Comparison of ENCODE assay signal across 10 mouse cellular contexts in genomic region chr5:35624751-35625239, GRCm38 (mm10). TPM values are rescaled to one million over a fixed set of nuclear protein-coding genes. Genes with fewer than 3 reads are reported as not detected.
A peak's percentile ranks its signal among the peaks of the same experiment; 100 is the strongest.
DNase-seq lines count a peak whose midpoint lies in the region; ATAC-seq lines count a peak whose summit lies in the region.
"Had no signal": no experiment of that assay in that cellular context is flagged by ENCODE, and none has a peak within 500 bp of the region (broad histone marks: within the 10 kb centered on the region; RNA-seq: fewer than 3 reads in every experiment).

No protein-coding gene starts in this region.

- WGBS in embryonic facial prominence, embryonic 13.5 days = 48% methylated on average over 4 of the region's 4 CpGs
- 75% methylated on average over 4 of the region's 4 CpGs for WGBS in embryonic facial prominence, embryonic 10.5 days
- WGBS in hindbrain, embryonic 16.5 days = 64% methylated on average over 4 of the region's 4 CpGs
- WGBS in midbrain, embryonic 16.5 days = 69% methylated on average over 4 of the region's 4 CpGs

- no peak overlapping the region for H3K9ac ChIP-seq in embryonic facial prominence, embryonic 13.5 days
- no peak overlapping the region for H3K9ac ChIP-seq in hindbrain, embryonic 16.5 days (ENCODE audit: low read depth, low read length)
- H3K9ac ChIP-seq in midbrain, embryonic 16.5 days (ENCODE audit: low read depth, low read length) = no peak overlapping the region
- H3K9ac ChIP-seq: heart, embryonic 15.5 days had no signal

- H3K4me1 ChIP-seq in embryonic facial prominence, embryonic 13.5 days = peaks cover 32% of the 10 kb centered on the region
- H3K4me1 ChIP-seq in embryonic facial prominence, embryonic 10.5 days = peaks cover 20% of the 10 kb centered on the region
- peaks cover 14% of the 10 kb centered on the region for H3K4me1 ChIP-seq in brown adipose tissue, adult 24 weeks (ENCODE audit: control insufficient read depth, insufficient read depth, insufficient read length, low read length)
- no peaks in the 10 kb centered on the region; the same call in 1 of the 2 replicates for H3K4me1 ChIP-seq in hindbrain, embryonic 16.5 days (ENCODE audit: control insufficient read depth, insufficient read depth, low read depth, low read length)
- H3K4me1 ChIP-seq in midbrain, embryonic 16.5 days (ENCODE audit: control insufficient read depth, insufficient read depth, low read length) = no peaks in the 10 kb centered on the region

- intact Hi-C loops in heart, postnatal 25 days (cut with DNase I) = no loop called here

- ATAC-seq in embryonic facial prominence, embryonic 13.5 days (ENCODE audit: insufficient number of reproducible peaks, insufficient read depth, low FRiP score, low TSS enrichment, low read depth) = no peak
- ATAC-seq in hindbrain, embryonic 16.5 days = no peak
- no peak for ATAC-seq in midbrain, embryonic 16.5 days

- no peaks in the 10 kb centered on the region for H3K27me3 ChIP-seq in embryonic facial prominence, embryonic 13.5 days
- no peaks in the 10 kb centered on the region for H3K27me3 ChIP-seq in embryonic facial prominence, embryonic 10.5 days (replicated peaks; ENCODE audit: low read depth, poor library complexity, severe bottlenecking)
- H3K27me3 ChIP-seq in hindbrain, embryonic 16.5 days (replicated peaks; ENCODE audit: control insufficient read depth, insufficient read depth, low read length) = no peaks in the 10 kb centered on the region
- no peaks in the 10 kb centered on the region for H3K27me3 ChIP-seq in midbrain, embryonic 16.5 days (ENCODE audit: control insufficient read depth, insufficient read depth, low read depth, low read length)

- no peak overlapping the region for H3K4me2 ChIP-seq in embryonic facial prominence, embryonic 13.5 days
- no peak overlapping the region for H3K4me2 ChIP-seq in hindbrain, embryonic 16.5 days (ENCODE audit: low read length)
- no peak overlapping the region for H3K4me2 ChIP-seq in midbrain, embryonic 16.5 days (ENCODE audit: low read length)
- H3K4me2 ChIP-seq: heart, embryonic 15.5 days had no signal

- peak overlapping the region; percentile 33; the same call in 1 of the 2 replicates for H3K27ac ChIP-seq in embryonic facial prominence, embryonic 13.5 days
- H3K27ac ChIP-seq in embryonic facial prominence, embryonic 10.5 days (replicated peaks) = no peak overlapping the region
- H3K27ac ChIP-seq in brown adipose tissue, adult 24 weeks (replicated peaks; ENCODE audit: low read depth, low read length) = peak overlapping the region; percentile 39
- H3K27ac ChIP-seq in hindbrain, embryonic 16.5 days (ENCODE audit: low read depth, low read length) = no peak overlapping the region
- H3K27ac ChIP-seq in midbrain, embryonic 16.5 days (ENCODE audit: low read length) = no peak overlapping the region
- H3K27ac ChIP-seq: heart, embryonic 15.5 days had no signal

- H3K4me3 ChIP-seq in embryonic facial prominence, embryonic 13.5 days = no peak overlapping the region
- H3K4me3 ChIP-seq in embryonic facial prominence, embryonic 10.5 days = no peak overlapping the region
- H3K4me3 ChIP-seq in brown adipose tissue, adult 24 weeks (ENCODE audit: insufficient read depth, low read depth, low read length) = no peak overlapping the region
- no peak overlapping the region for H3K4me3 ChIP-seq in hindbrain, embryonic 16.5 days (ENCODE audit: low read length)
- no peak overlapping the region for H3K4me3 ChIP-seq in midbrain, embryonic 16.5 days (ENCODE audit: low read depth, low read length)
- H3K4me3 ChIP-seq: heart, embryonic 15.5 days had no signal

- no peaks in the 10 kb centered on the region for H3K9me3 ChIP-seq in embryonic facial prominence, embryonic 13.5 days
- H3K9me3 ChIP-seq in embryonic facial prominence, embryonic 10.5 days = no peaks in the 10 kb centered on the region
- H3K9me3 ChIP-seq in hindbrain, embryonic 16.5 days (ENCODE audit: control insufficient read depth, low read length) = no peaks in the 10 kb centered on the region
- H3K9me3 ChIP-seq in midbrain, embryonic 16.5 days (replicated peaks; ENCODE audit: control insufficient read depth, low read length, poor library complexity, severe bottlenecking) = no peaks in the 10 kb centered on the region
- H3K9me3 ChIP-seq: heart, embryonic 15.5 days had no signal

- DNase-seq in embryonic facial prominence, embryonic 10.5 days (ENCODE audit: low spot score) = no peak
- peak; percentile 86 for DNase-seq in heart, postnatal 25 days (ENCODE audit: low spot score)
- DNase-seq in ovary, postnatal 14 days (ENCODE audit: low spot score) = peak; percentile 64
- no peak for DNase-seq in cerebellum, adult 8-10 months
- DNase-seq: B cell, adult 2 months had no signal

- no peaks in the 10 kb centered on the region for H3K36me3 ChIP-seq in embryonic facial prominence, embryonic 13.5 days
- no peaks in the 10 kb centered on the region for H3K36me3 ChIP-seq in embryonic facial prominence, embryonic 10.5 days (replicated peaks)
- no peaks in the 10 kb centered on the region for H3K36me3 ChIP-seq in hindbrain, embryonic 16.5 days (ENCODE audit: control insufficient read depth, insufficient read depth, low read length)
- no peaks in the 10 kb centered on the region for H3K36me3 ChIP-seq in midbrain, embryonic 16.5 days (ENCODE audit: control insufficient read depth, insufficient read depth, low read length)
- H3K36me3 ChIP-seq: heart, embryonic 15.5 days had no signal

RNA-seq across cellular contexts. Expression of gene Acox3, which starts 42.0 kb away (rescaled TPM):
- 12.6 and 13.3 TPM in 2 replicates for polyA plus RNA-seq in embryonic facial prominence, embryonic 13.5 days (2015; fragmentation: Nextera tagmentation; extraction: Ambion mirVana)
- 10.9 and 11.0 TPM in 2 replicates for polyA plus RNA-seq in embryonic facial prominence, embryonic 10.5 days (2016; fragmentation: Nextera tagmentation; extraction: Ambion mirVana)
- polyA plus RNA-seq in brown adipose tissue, adult 24 weeks (2012; ENCODE audit: insufficient read depth, insufficient read length, missing spikeins) = 24.1 and 24.5 TPM in 2 replicates
- total RNA-seq in heart, postnatal 25 days (2021) = 10 to 100 TPM; 23.3 to 27.2 TPM
- polyA plus RNA-seq in hindbrain, embryonic 16.5 days (2015; fragmentation: Nextera tagmentation; extraction: Ambion mirVana) = 12.0 and 13.2 TPM in 2 replicates
- polyA plus RNA-seq in midbrain, embryonic 16.5 days (2015; fragmentation: Nextera tagmentation; extraction: Ambion mirVana) = 14.2 and 14.9 TPM in 2 replicates

RNA-seq across cellular contexts. Expression of gene Trmt44, which starts 49.9 kb away (rescaled TPM):
- 8.1 and 9.2 TPM in 2 replicates for polyA plus RNA-seq in embryonic facial prominence, embryonic 13.5 days (2015; fragmentation: Nextera tagmentation; extraction: Ambion mirVana)
- 10.0 and 10.2 TPM in 2 replicates for polyA plus RNA-seq in embryonic facial prominence, embryonic 10.5 days (2016; fragmentation: Nextera tagmentation; extraction: Ambion mirVana)
- 1.1 and 2.8 TPM in 2 replicates for polyA plus RNA-seq in brown adipose tissue, adult 24 weeks (2012; ENCODE audit: insufficient read depth, insufficient read length, missing spikeins)
- 1 to 10 TPM; 1.8 to 2.6 TPM for total RNA-seq in heart, postnatal 25 days (2021)
- 6.2 and 6.4 TPM in 2 replicates for polyA plus RNA-seq in hindbrain, embryonic 16.5 days (2015; fragmentation: Nextera tagmentation; extraction: Ambion mirVana)
- 6.8 and 7.0 TPM in 2 replicates for polyA plus RNA-seq in midbrain, embryonic 16.5 days (2015; fragmentation: Nextera tagmentation; extraction: Ambion mirVana)

RNA-seq across cellular contexts. Expression of gene Htra3, which starts 54.8 kb away (rescaled TPM):
- 4.6 and 5.0 TPM in 2 replicates for polyA plus RNA-seq in embryonic facial prominence, embryonic 13.5 days (2015; fragmentation: Nextera tagmentation; extraction: Ambion mirVana)
- polyA plus RNA-seq in embryonic facial prominence, embryonic 10.5 days (2016; fragmentation: Nextera tagmentation; extraction: Ambion mirVana) = 4.2 and 5.4 TPM in 2 replicates
- polyA plus RNA-seq in brown adipose tissue, adult 24 weeks (2012; ENCODE audit: insufficient read depth, insufficient read length, missing spikeins) = 60.4 and 62.3 TPM in 2 replicates
- total RNA-seq in heart, postnatal 25 days (2021) = 100 to 1,000 TPM; 116 to 131 TPM
- polyA plus RNA-seq in hindbrain, embryonic 16.5 days (2015; fragmentation: Nextera tagmentation; extraction: Ambion mirVana) = 17.3 and 25.5 TPM in 2 replicates
- 15.1 and 15.7 TPM in 2 replicates for polyA plus RNA-seq in midbrain, embryonic 16.5 days (2015; fragmentation: Nextera tagmentation; extraction: Ambion mirVana)

Comparison
In these comparisons a context has a peak if more than half of its experiments do, and no peak if none do; other contexts are left out.
1. H3K27ac ChIP-seq: peak in embryonic facial prominence, embryonic 13.5 days (single experiment) and brown adipose tissue, adult 24 weeks (single experiment); none in embryonic facial prominence, embryonic 10.5 days (single experiment), hindbrain, embryonic 16.5 days (single experiment) and midbrain, embryonic 16.5 days (single experiment).
2. DNase-seq: peak in heart, postnatal 25 days (single experiment) and ovary, postnatal 14 days (single experiment); none in embryonic facial prominence, embryonic 10.5 days (single experiment) and cerebellum, adult 8-10 months (single experiment).